Mouse (Mus musculus): ENCODE measurements around the gene Pygo2. TPM values are rescaled to one million over a fixed set of nuclear protein-coding genes. Genes with fewer than 3 reads are reported as not detected.

Gene Pygo2
- polyA plus RNA-seq, 1 experiment, result 30.8 TPM

Other genes with a start within 250 kb of the Pygo2 start
- 23.0 and 30.1 TPM in 2 replicates for gene Fam189b, start 247.1 kb upstream of the Pygo2 start, polyA plus RNA-seq (2012; rRNA removed)
- gene Gba, start 227.3 kb upstream of the Pygo2 start, polyA plus RNA-seq (2012; rRNA removed), result 88.5 and 99.3 TPM in 2 replicates
- gene Thbs3, start 215.0 kb upstream of the Pygo2 start, polyA plus RNA-seq (2012; rRNA removed), result 20.8 and 22.8 TPM in 2 replicates
- gene Mtx1, start 203.1 kb upstream of the Pygo2 start, polyA plus RNA-seq (2012; rRNA removed), result 171 and 186 TPM in 2 replicates
- 0.99 and 1.6 TPM in 2 replicates for gene Muc1, start 201.2 kb upstream of the Pygo2 start, polyA plus RNA-seq (2012; rRNA removed)
- 170 and 221 TPM in 2 replicates for gene Krtcap2, start 184.2 kb upstream of the Pygo2 start, polyA plus RNA-seq (2012; rRNA removed)
- 2.1 TPM in 2 replicates for gene Trim46, start 183.9 kb upstream of the Pygo2 start, polyA plus RNA-seq (2012; rRNA removed)
- gene Dpm3, start 170.9 kb upstream of the Pygo2 start, polyA plus RNA-seq (2012; rRNA removed), result 355 and 356 TPM in 2 replicates
- 108 and 123 TPM in 2 replicates for gene Slc50a1, start 159.6 kb upstream of the Pygo2 start, polyA plus RNA-seq (2012; rRNA removed)
- 78.0 and 93.8 TPM in 2 replicates for gene Efna1, start 149.1 kb upstream of the Pygo2 start, polyA plus RNA-seq (2012; rRNA removed)
- 6.0 and 7.4 TPM in 2 replicates for gene Efna3, start 107.2 kb upstream of the Pygo2 start, polyA plus RNA-seq (2012; rRNA removed)
- 14.5 and 14.6 TPM in 2 replicates for gene Efna4, start 92.2 kb upstream of the Pygo2 start, polyA plus RNA-seq (2012; rRNA removed)
- gene Adam15, start 80.2 kb upstream of the Pygo2 start, polyA plus RNA-seq (2012; rRNA removed), result 59.4 and 68.5 TPM in 2 replicates
- gene Dcst2, start 68.2 kb upstream of the Pygo2 start, polyA plus RNA-seq (2012; rRNA removed), result 0.15 and 0.60 TPM in 2 replicates
- 3.1 and 6.7 TPM in 2 replicates for gene Dcst1, start 65.0 kb upstream of the Pygo2 start, polyA plus RNA-seq (2012; rRNA removed)
- 92.6 and 151 TPM in 2 replicates for gene Zbtb7b, start 35.4 kb upstream of the Pygo2 start, polyA plus RNA-seq (2012; rRNA removed)
- gene Lenep, start 27.4 kb upstream of the Pygo2 start, polyA plus RNA-seq (2012; rRNA removed), result not detected in 2 replicates
- gene Flad1, start 18.3 kb upstream of the Pygo2 start, polyA plus RNA-seq (2012; rRNA removed), result 40.7 and 48.2 TPM in 2 replicates
- 37.2 and 50.9 TPM in 2 replicates for gene Cks1b, start 11.8 kb upstream of the Pygo2 start, polyA plus RNA-seq (2012; rRNA removed)
- gene Shc1, start 11.8 kb upstream of the Pygo2 start, polyA plus RNA-seq (2012; rRNA removed), result 60.3 and 84.0 TPM in 2 replicates
- gene Pbxip1, start 6.5 kb downstream of the Pygo2 start, polyA plus RNA-seq (2012; rRNA removed), result 44.6 and 52.7 TPM in 2 replicates
- 31.6 and 34.8 TPM in 2 replicates for gene Pmvk, start 24.3 kb downstream of the Pygo2 start, polyA plus RNA-seq (2012; rRNA removed)
- 2.4 and 5.3 TPM in 2 replicates for gene Kcnn3, start 90.0 kb downstream of the Pygo2 start, polyA plus RNA-seq (2012; rRNA removed)

All from large intestine, adult 2 months (tissue).